Mouse (Mus musculus) thymus, postnatal 25 days (tissue): ENCODE results near the gene BC048562.
A peak's percentile ranks its signal among the peaks of the same experiment; 100 is the strongest.

Experiments used
- DNase-seq: peaks from one replicate; pipeline ENCODE4 v3.0.0; 2022

BC048562 gene

GRCm38 (mm10) chr9:108436182-108436581 lies at the start of gene BC048562:
Gene BC048562, plus strand, starts transcription at chr9:108436482.
- DNase-seq, result no peak

GRCm38 (mm10) chr9:108386816-108387215 lies 49.5 kb upstream of the BC048562 start:
- DNase-seq, result no peak

GRCm38 (mm10) chr9:108388601-108389000 lies 47.7 kb upstream of the BC048562 start:
- DNase-seq, result no peak

GRCm38 (mm10) chr9:108389220-108389619 lies 47.1 kb upstream of the BC048562 start:
- DNase-seq, result no peak

GRCm38 (mm10) chr9:108392676-108393075 lies 43.6 kb upstream of the BC048562 start, which contains the start of gene 1700102P08Rik:
Gene 1700102P08Rik, plus strand, starts transcription at chr9:108392805.
- no peak for DNase-seq

- DNase-seq, result no peak
Observed at GRCm38 (mm10) chr9:108394191-108394590, 42.1 kb upstream of the BC048562 start.

- DNase-seq, result no peak
Observed at GRCm38 (mm10) chr9:108395427-108395826, 40.9 kb upstream of the BC048562 start.

GRCm38 (mm10) chr9:108398324-108398723 lies 38.0 kb upstream of the BC048562 start:
- no peak for DNase-seq

GRCm38 (mm10) chr9:108401186-108401960 lies 34.9 kb upstream of the BC048562 start:
- DNase-seq, result no peak

- DNase-seq, result no peak
Observed at GRCm38 (mm10) chr9:108403081-108403480, 33.2 kb upstream of the BC048562 start.

- no peak for DNase-seq
Observed at GRCm38 (mm10) chr9:108404451-108404850, 31.8 kb upstream of the BC048562 start.

GRCm38 (mm10) chr9:108409535-108409934 lies 26.7 kb upstream of the BC048562 start:
- no peak for DNase-seq

GRCm38 (mm10) chr9:108411381-108411942 lies 24.8 kb upstream of the BC048562 start:
- no peak for DNase-seq

GRCm38 (mm10) chr9:108412221-108412620 lies 24.1 kb upstream of the BC048562 start:
- DNase-seq, result peak; percentile 19

- DNase-seq, result no peak
Observed at GRCm38 (mm10) chr9:108428384-108428783, 7.9 kb upstream of the BC048562 start, which contains the start of gene Ccdc36. Gene Ccdc36, minus strand, starts transcription at chr9:108428484.

GRCm38 (mm10) chr9:108431431-108432067 lies 4.7 kb upstream of the BC048562 start:
- DNase-seq, result no peak

GRCm38 (mm10) chr9:108439176-108439575 lies 2.9 kb downstream of the BC048562 start:
- DNase-seq, result no peak

GRCm38 (mm10) chr9:108440485-108440884 lies 4.2 kb downstream of the BC048562 start:
- no peak for DNase-seq

- DNase-seq, result no peak
Observed at GRCm38 (mm10) chr9:108441236-108441919, 5.1 kb downstream of the BC048562 start.

GRCm38 (mm10) chr9:108445125-108445524 lies 8.8 kb downstream of the BC048562 start:
- peak; percentile 29 for DNase-seq

GRCm38 (mm10) chr9:108449860-108450259 lies 13.6 kb downstream of the BC048562 start:
- no peak for DNase-seq

- no peak for DNase-seq
Observed at GRCm38 (mm10) chr9:108450292-108451169, 14.2 kb downstream of the BC048562 start.
